Mouse (Mus musculus): ENCODE measurements around the gene Fancc. TPM values are rescaled to one million over a fixed set of nuclear protein-coding genes. Genes with fewer than 3 reads are reported as not detected.
A peak's percentile ranks its signal among the peaks of the same experiment; 100 is the strongest.

Gene Fancc
- polyA plus RNA-seq, 1 experiment from 2014 or later, result 5.2 TPM

GRCm38 (mm10) chr13:63445419-63445818, 51.7 kb downstream of the Fancc start:
- DNase-seq (no peak), ATAC-seq (no peak)
- Histone ChIP-seq H3K4me1 (ENCODE audit: insufficient read depth) (no peaks in the 10 kb centered on the region), H3K27ac (ENCODE audit: low read depth) (no peak overlapping the region), H3K9me3 (ENCODE audit: low read length) (no peaks in the 10 kb centered on the region), H3K36me3 (replicated peaks; ENCODE audit: insufficient read depth, low read length) (no peaks in the 10 kb centered on the region), H3K4me2 (ENCODE audit: low read depth, low read length) (no peak overlapping the region), H3K4me3 (ENCODE audit: low read depth, low read length) (no peak overlapping the region), H3K9ac (replicated peaks) (no peak overlapping the region), H3K27me3 (ENCODE audit: insufficient read depth, low read length) (no peaks in the 10 kb centered on the region)
- no peak for TF ChIP-seq EP300 (IDR thresholded peaks at IDR 0.05; ENCODE audit: low read depth)
- no peak for TF ChIP-seq CTCF (IDR thresholded peaks at IDR 0.05; ENCODE audit: low read depth)
- 59% methylated on average over 6 of the region's 6 CpGs for WGBS (ENCODE audit: insufficient replicate concordance)

DNA sequence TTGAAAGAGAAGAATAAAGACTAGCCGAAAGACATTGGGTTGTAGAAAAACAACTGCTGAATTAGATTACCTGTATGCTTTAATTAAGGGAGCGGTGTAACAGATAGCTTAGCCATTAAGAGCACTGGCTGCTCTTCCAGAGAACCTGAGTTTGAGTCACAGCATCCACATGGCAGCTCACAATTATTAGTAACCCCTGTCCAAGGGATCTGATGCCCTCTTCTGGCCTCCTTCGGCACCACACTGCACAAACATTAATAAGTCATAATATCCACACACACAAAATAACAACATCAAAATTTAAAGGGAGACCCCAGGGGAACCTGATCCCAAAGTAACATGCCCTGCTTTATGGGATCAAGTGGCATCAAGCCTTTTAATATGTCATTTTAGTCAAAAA, 64.3 kb downstream of the Fancc start:
- DNase-seq (peak; percentile 24), ATAC-seq (no peak)
- Histone ChIP-seq H3K4me3 (ENCODE audit: low read depth, low read length) (no peak overlapping the region), H3K36me3 (replicated peaks; ENCODE audit: insufficient read depth, low read length) (no peaks in the 10 kb centered on the region), H3K9me3 (ENCODE audit: low read length) (no peaks in the 10 kb centered on the region), H3K9ac (replicated peaks) (no peak overlapping the region), H3K27ac (ENCODE audit: low read depth) (no peak overlapping the region), H3K4me1 (ENCODE audit: insufficient read depth) (peaks cover 11% of the 10 kb centered on the region), H3K4me2 (ENCODE audit: low read depth, low read length) (no peak overlapping the region), H3K27me3 (ENCODE audit: insufficient read depth, low read length) (no peaks in the 10 kb centered on the region)
- TF ChIP-seq CTCF (IDR thresholded peaks at IDR 0.05; ENCODE audit: low read depth) (peak; percentile 52), EP300 (IDR thresholded peaks at IDR 0.05; ENCODE audit: low read depth) (no peak)
- 84% methylated on average over 3 of the region's 3 CpGs for WGBS (ENCODE audit: insufficient replicate concordance)

- no peaks in the 10 kb centered on the region for H3K27me3 ChIP-seq (ENCODE audit: insufficient read depth, low read length)
- 4% methylated on average over 5 of the region's 5 CpGs for WGBS (ENCODE audit: insufficient replicate concordance)
- no peak for DNase-seq
Observed at GRCm38 (mm10) chr13:63431857-63432191, 65.3 kb downstream of the Fancc start.

GRCm38 (mm10) chr13:63431030-63431856, 65.8 kb downstream of the Fancc start:
- Histone ChIP-seq H3K4me1 (ENCODE audit: insufficient read depth) (peaks cover 11% of the 10 kb centered on the region), H3K9ac (replicated peaks) (peak overlapping the region; percentile 86), H3K9me3 (ENCODE audit: low read length) (no peaks in the 10 kb centered on the region), H3K27ac (ENCODE audit: low read depth) (peak overlapping the region; percentile 98), H3K36me3 (replicated peaks; ENCODE audit: insufficient read depth, low read length) (no peaks in the 10 kb centered on the region), H3K4me2 (ENCODE audit: low read depth, low read length) (peak overlapping the region; percentile 89), H3K27me3 (ENCODE audit: insufficient read depth, low read length) (no peaks in the 10 kb centered on the region), H3K4me3 (ENCODE audit: low read depth, low read length) (peak overlapping the region; percentile 86)
- WGBS (ENCODE audit: insufficient replicate concordance), result under 1% methylated on average over 67 of the region's 82 CpGs
- TF ChIP-seq EP300 (IDR thresholded peaks at IDR 0.05; ENCODE audit: low read depth) (peak; percentile 57; the same call in 1 of the 2 replicates), CTCF (IDR thresholded peaks at IDR 0.05; ENCODE audit: low read depth) (0 out of 2 replicates have a peak, but pooled peaks have one; percentile 3)
- ATAC-seq (peak; percentile 91), DNase-seq (peak; percentile 98)

More at GRCm38 (mm10) chr13:63431857-63432191, 65.3 kb downstream of the Fancc start:
- Histone ChIP-seq H3K4me2 (ENCODE audit: low read depth, low read length) (peak overlapping the region; percentile 89), H3K27ac (ENCODE audit: low read depth) (peak overlapping the region; percentile 98), H3K9ac (replicated peaks) (peak overlapping the region; percentile 86), H3K4me3 (ENCODE audit: low read depth, low read length) (peak overlapping the region; percentile 86), H3K9me3 (ENCODE audit: low read length) (no peaks in the 10 kb centered on the region), H3K36me3 (replicated peaks; ENCODE audit: insufficient read depth, low read length) (no peaks in the 10 kb centered on the region), H3K4me1 (ENCODE audit: insufficient read depth) (peaks cover 11% of the 10 kb centered on the region)
- ATAC-seq, result peak; percentile 35
- TF ChIP-seq EP300 (IDR thresholded peaks at IDR 0.05; ENCODE audit: low read depth) (no peak), CTCF (IDR thresholded peaks at IDR 0.05; ENCODE audit: low read depth) (no peak)

- H3K4me2 ChIP-seq (ENCODE audit: low read depth, low read length), result peak overlapping the region; percentile 89
- peak overlapping the region; percentile 98 for H3K27ac ChIP-seq (ENCODE audit: low read depth)
- H3K4me1 ChIP-seq (ENCODE audit: insufficient read depth), result peaks cover 11% of the 10 kb centered on the region
- no peaks in the 10 kb centered on the region for H3K36me3 ChIP-seq (replicated peaks; ENCODE audit: insufficient read depth, low read length)
- DNase-seq (no peak), ATAC-seq (peak; percentile 21)
- H3K27me3 ChIP-seq (ENCODE audit: insufficient read depth, low read length), result no peaks in the 10 kb centered on the region
- peak overlapping the region; percentile 86 for H3K4me3 ChIP-seq (ENCODE audit: low read depth, low read length)
- 0% methylated on average over 4 of the region's 4 CpGs for WGBS (ENCODE audit: insufficient replicate concordance)
- no peak for TF ChIP-seq EP300 (IDR thresholded peaks at IDR 0.05; ENCODE audit: low read depth)
- no peak for TF ChIP-seq CTCF (IDR thresholded peaks at IDR 0.05; ENCODE audit: low read depth)
- H3K9me3 ChIP-seq (ENCODE audit: low read length), result no peaks in the 10 kb centered on the region
- peak overlapping the region; percentile 86 for H3K9ac ChIP-seq (replicated peaks)
Observed at GRCm38 (mm10) chr13:63430681-63431029, 66.4 kb downstream of the Fancc start.

GRCm38 (mm10) chr13:63430206-63430605, 66.9 kb downstream of the Fancc start:
- ATAC-seq (no peak), DNase-seq (no peak)
- peak overlapping the region; percentile 86; the same call in 1 of the 2 replicates for H3K4me3 ChIP-seq (ENCODE audit: low read depth, low read length)
- H3K9ac ChIP-seq (replicated peaks), result no peak overlapping the region; the same call in 1 of the 2 replicates
- H3K27ac ChIP-seq (ENCODE audit: low read depth), result 0 out of 2 replicates have a peak overlapping the region, but pooled peaks have one; percentile 98
- no peaks in the 10 kb centered on the region for H3K9me3 ChIP-seq (ENCODE audit: low read length)
- peaks cover 11% of the 10 kb centered on the region for H3K4me1 ChIP-seq (ENCODE audit: insufficient read depth)
- no peaks in the 10 kb centered on the region for H3K27me3 ChIP-seq (ENCODE audit: insufficient read depth, low read length)
- no peaks in the 10 kb centered on the region for H3K36me3 ChIP-seq (replicated peaks; ENCODE audit: insufficient read depth, low read length)
- 83% methylated on average over 9 of the region's 9 CpGs for WGBS (ENCODE audit: insufficient replicate concordance)
- TF ChIP-seq EP300 (IDR thresholded peaks at IDR 0.05; ENCODE audit: low read depth) (no peak), CTCF (IDR thresholded peaks at IDR 0.05; ENCODE audit: low read depth) (no peak)
- peak overlapping the region; percentile 89 for H3K4me2 ChIP-seq (ENCODE audit: low read depth, low read length)
